Mouse (Mus musculus): ENCODE results near the gene Pi16. TPM values are rescaled to one million over a fixed set of nuclear protein-coding genes. Genes with fewer than 3 reads are reported as not detected.
A peak's percentile ranks its signal among the peaks of the same experiment; 100 is the strongest.

Gene Pi16
- polyA plus RNA-seq, 1 experiment from 2014 or later = 2.0 TPM

GRCm38 (mm10) chr17:29370984-29371723, 53.7 kb downstream of the Pi16 start:
- no peak overlapping the region for H3K9ac ChIP-seq (replicated peaks)
- H3K4me1 ChIP-seq = peaks cover 7% of the 10 kb centered on the region; the same call in 1 of the 2 replicates
- H3K4me3 ChIP-seq = no peak overlapping the region
- no peak overlapping the region for H3K4me2 ChIP-seq (replicated peaks)
- peak; percentile 66 for ATAC-seq (ENCODE audit: low FRiP score, low read depth)
- 6% methylated on average over 5 of the region's 5 CpGs for WGBS
- peaks cover 10% of the 10 kb centered on the region; the same call in 1 of the 2 replicates for H3K27me3 ChIP-seq
- no peaks in the 10 kb centered on the region for H3K36me3 ChIP-seq
- H3K9me3 ChIP-seq = no peaks in the 10 kb centered on the region
- H3K27ac ChIP-seq (replicated peaks) = no peak overlapping the region

DNA sequence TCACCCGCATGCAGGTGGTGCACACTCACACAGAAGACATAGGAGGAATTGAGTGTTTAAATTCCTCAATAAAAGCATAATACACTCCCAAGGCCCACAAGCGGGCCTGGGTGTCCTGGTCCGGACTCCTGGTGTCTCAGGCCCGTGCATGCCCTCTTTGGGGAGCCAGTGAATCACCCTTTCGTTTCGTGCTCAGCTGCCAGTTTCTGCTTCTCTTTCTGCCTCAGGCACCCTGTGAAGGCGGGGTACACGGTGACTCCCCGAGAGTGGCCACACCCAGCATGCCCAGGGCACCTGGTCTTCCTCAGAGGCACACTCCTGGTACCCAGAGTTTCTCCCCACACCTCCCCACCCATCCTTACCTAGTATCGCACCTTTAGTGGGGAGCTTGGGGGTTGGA, 58.4 kb downstream of the Pi16 start:
- whole genome bisulfite sequencing = 84% methylated on average over 10 of the region's 10 CpGs
- Histone ChIP-seq H3K27me3 (no peaks in the 10 kb centered on the region), H3K36me3 (no peaks in the 10 kb centered on the region), H3K4me3 (no peak overlapping the region), H3K4me1 (no peaks in the 10 kb centered on the region), H3K9me3 (no peaks in the 10 kb centered on the region), H3K9ac (replicated peaks) (no peak overlapping the region), H3K4me2 (replicated peaks) (no peak overlapping the region), H3K27ac (replicated peaks) (no peak overlapping the region)
- no peak for ATAC-seq (ENCODE audit: low FRiP score, low read depth)

DNA sequence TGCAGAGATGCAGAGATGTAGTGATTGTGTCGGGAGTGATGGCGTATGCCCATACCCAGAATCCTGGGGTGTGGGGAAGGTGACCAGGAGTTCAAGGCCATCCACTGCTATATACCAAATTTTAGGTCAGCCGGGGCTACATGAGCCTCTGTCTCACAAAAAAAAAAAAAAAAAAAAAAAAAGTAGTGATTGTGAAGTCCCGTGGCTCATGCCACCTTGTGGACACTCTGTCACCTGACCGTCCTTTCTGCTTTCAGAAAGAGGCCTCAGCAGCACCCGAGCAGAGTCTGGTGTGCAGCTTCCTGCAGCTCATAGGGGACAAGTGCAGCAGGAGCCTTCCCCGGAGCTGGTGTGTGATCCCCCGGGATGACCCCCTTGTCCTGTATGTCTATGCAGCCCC, 60.6 kb downstream of the Pi16 start:
- ATAC-seq (ENCODE audit: low FRiP score, low read depth) = no peak
- no peaks in the 10 kb centered on the region for H3K27me3 ChIP-seq
- 71% methylated on average over 8 of the region's 8 CpGs for WGBS
- no peak overlapping the region for H3K4me2 ChIP-seq (replicated peaks)
- no peak overlapping the region for H3K9ac ChIP-seq (replicated peaks)
- H3K9me3 ChIP-seq = no peaks in the 10 kb centered on the region
- no peaks in the 10 kb centered on the region for H3K4me1 ChIP-seq
- H3K27ac ChIP-seq (replicated peaks) = no peak overlapping the region
- H3K36me3 ChIP-seq = no peaks in the 10 kb centered on the region
- no peak overlapping the region for H3K4me3 ChIP-seq

Other genes with a start within 250 kb of the Pi16 start
- 23.5 and 24.8 TPM in 2 replicates for gene Cdkn1a, start 226.7 kb upstream of the Pi16 start, polyA plus RNA-seq (2016; fragmentation: Nextera tagmentation; extraction: Ambion mirVana)
- gene Rab44, start 203.5 kb upstream of the Pi16 start, polyA plus RNA-seq (2016; fragmentation: Nextera tagmentation; extraction: Ambion mirVana) = 0.29 TPM in 1 of 2 replicates, not detected in the other
- gene Cpne5, start 79.5 kb upstream of the Pi16 start, polyA plus RNA-seq (2016; fragmentation: Nextera tagmentation; extraction: Ambion mirVana) = 12.6 and 14.4 TPM in 2 replicates
- 124 and 129 TPM in 2 replicates for gene Ppil1, start 53.5 kb upstream of the Pi16 start, polyA plus RNA-seq (2016; fragmentation: Nextera tagmentation; extraction: Ambion mirVana)
- 71.7 and 73.7 TPM in 2 replicates for gene BC004004, start 48.9 kb upstream of the Pi16 start, polyA plus RNA-seq (2016; fragmentation: Nextera tagmentation; extraction: Ambion mirVana)
- gene Mtch1, start 30.3 kb downstream of the Pi16 start, polyA plus RNA-seq (2016; fragmentation: Nextera tagmentation; extraction: Ambion mirVana) = 407 and 436 TPM in 2 replicates
- 3.6 and 5.3 TPM in 2 replicates for gene Fgd2, start 43.2 kb downstream of the Pi16 start, polyA plus RNA-seq (2016; fragmentation: Nextera tagmentation; extraction: Ambion mirVana)
- gene Pim1, start 173.1 kb downstream of the Pi16 start, polyA plus RNA-seq (2016; fragmentation: Nextera tagmentation; extraction: Ambion mirVana) = 16.8 and 16.9 TPM in 2 replicates
- gene Gm17657, start 232.0 kb downstream of the Pi16 start, polyA plus RNA-seq (2016; fragmentation: Nextera tagmentation; extraction: Ambion mirVana) = not detected in 2 replicates
- 24.1 and 28.0 TPM in 2 replicates for gene Tbc1d22b, start 232.1 kb downstream of the Pi16 start, polyA plus RNA-seq (2016; fragmentation: Nextera tagmentation; extraction: Ambion mirVana)
- gene Tmem217, start 234.7 kb downstream of the Pi16 start, polyA plus RNA-seq (2016; fragmentation: Nextera tagmentation; extraction: Ambion mirVana) = 2.0 and 2.1 TPM in 2 replicates

Measured in midbrain, embryonic 12.5 days (tissue).